Mouse (Mus musculus) myocyte (in vitro differentiated cells): Measurements from ENCODE around the gene Klk15. TPM values are rescaled to one million over a fixed set of nuclear protein-coding genes. Genes with fewer than 3 reads are reported as not detected.
"Not testable (repeated sequence)": the region's sequence is repeated elsewhere in the genome, so short reads cannot be mapped to it uniquely, and the experiment has no call there.

Experiments
- H3K27me3 ChIP-seq: one replicate; pipeline ENCODE4 v1.6.1; 2011; ENCODE audit not compliant: control insufficient read depth, insufficient read depth, insufficient read length
- H3K36me3 ChIP-seq: one replicate; pipeline ENCODE4 v1.6.1; 2011; ENCODE audit not compliant: control insufficient read depth, insufficient read depth
- H3K4me2 ChIP-seq: one replicate; pipeline ENCODE4 v1.6.1; 2011; ENCODE audit warnings: low read depth, control low read depth
- H3K4me3 ChIP-seq: one replicate; pipeline ENCODE4 v1.5.1; 2011; ENCODE audit warnings: mild to moderate bottlenecking, control low read depth, moderate library complexity
- H3K79me2 ChIP-seq: one replicate; pipeline ENCODE4 v1.6.1; 2011; ENCODE audit not compliant: control insufficient read depth, insufficient read depth
- H3ac ChIP-seq: one replicate; pipeline ENCODE4 v1.6.1; 2011; ENCODE audit not compliant: control insufficient read depth, insufficient read length
- CEBPB ChIP-seq: IDR thresholded peaks from 2 replicates; pipeline ENCODE4 v1.6.1; 2011; ENCODE audit warnings: mild to moderate bottlenecking, moderate library complexity; ENCODE audit not compliant: poor library complexity, insufficient read depth, severe bottlenecking
- E2F4 ChIP-seq: IDR thresholded peaks from one replicate; pipeline ENCODE4 v1.6.1; 2011; ENCODE audit warnings: mild to moderate bottlenecking, control low read depth, moderate library complexity; ENCODE audit not compliant: insufficient read depth
- MAX ChIP-seq: IDR thresholded peaks from one replicate; pipeline ENCODE4 v1.6.1; 2011; ENCODE audit warnings: low read depth, mild to moderate bottlenecking, control low read depth
- MYOD1 ChIP-seq, 3 experiments: IDR thresholded peaks; one replicate each; pipeline ENCODE4 v1.6.1; 2011; ENCODE audit warnings: control low read depth in 2 of 3, low read depth in 2 of 3, mild to moderate bottlenecking in 2 of 3, moderate library complexity in 1 of 3; ENCODE audit not compliant: insufficient read length in 2 of 3, control insufficient read depth in 1 of 3
- MYOG ChIP-seq, 3 experiments: IDR thresholded peaks; one replicate each; pipeline ENCODE4 v1.6.1; 2011; ENCODE audit warnings: control low read depth in 2 of 3, low read depth in 2 of 3, mild to moderate bottlenecking in 2 of 3; ENCODE audit not compliant: insufficient read length in 2 of 3, control insufficient read depth in 1 of 3, insufficient read depth in 1 of 3
- POLR2A ChIP-seq: IDR thresholded peaks from one replicate; pipeline ENCODE4 v1.6.1; 2011; ENCODE audit warnings: low read depth, mild to moderate bottlenecking, control low read depth, moderate library complexity; ENCODE audit not compliant: insufficient read length
- POLR2AphosphoS2 ChIP-seq: IDR thresholded peaks from one replicate; pipeline ENCODE4 v1.6.1; 2011; ENCODE audit warnings: low read depth, control low read depth; ENCODE audit not compliant: insufficient read length
- REST ChIP-seq: IDR thresholded peaks from one replicate; pipeline ENCODE4 v1.6.1; 2011; ENCODE audit warnings: mild to moderate bottlenecking, control low read depth, moderate library complexity; ENCODE audit not compliant: insufficient read depth, insufficient read length
- SRF ChIP-seq: IDR thresholded peaks from one replicate; pipeline ENCODE4 v1.6.1; 2011; ENCODE audit warnings: low read depth; ENCODE audit not compliant: control insufficient read depth, insufficient read length
- TCF12 ChIP-seq: IDR thresholded peaks from one replicate; pipeline ENCODE4 v1.6.1; 2011; ENCODE audit warnings: mild to moderate bottlenecking, control low read depth; ENCODE audit not compliant: poor library complexity, insufficient read depth, severe bottlenecking
- TCF3 ChIP-seq: IDR thresholded peaks from one replicate; pipeline ENCODE4 v1.6.1; 2011; ENCODE audit warnings: low read depth, control low read depth; ENCODE audit not compliant: insufficient read length
- USF1 ChIP-seq: IDR thresholded peaks from one replicate; pipeline ENCODE4 v1.6.1; 2011; ENCODE audit warnings: low read depth, mild to moderate bottlenecking, control low read depth, moderate library complexity
- polyA plus RNA-seq: library from polyadenylated mRNA; unstranded; fragments of >200 nt; fragmentation: generic; extraction: Trizol; gene quantifications from one replicate; pipeline ENCODE4 v1.2.1, GENCODE M21; 2012; ENCODE audit warnings: missing spikeins

Klk15 gene
- polyA plus RNA-seq, 1 experiment = not detected

DNA sequence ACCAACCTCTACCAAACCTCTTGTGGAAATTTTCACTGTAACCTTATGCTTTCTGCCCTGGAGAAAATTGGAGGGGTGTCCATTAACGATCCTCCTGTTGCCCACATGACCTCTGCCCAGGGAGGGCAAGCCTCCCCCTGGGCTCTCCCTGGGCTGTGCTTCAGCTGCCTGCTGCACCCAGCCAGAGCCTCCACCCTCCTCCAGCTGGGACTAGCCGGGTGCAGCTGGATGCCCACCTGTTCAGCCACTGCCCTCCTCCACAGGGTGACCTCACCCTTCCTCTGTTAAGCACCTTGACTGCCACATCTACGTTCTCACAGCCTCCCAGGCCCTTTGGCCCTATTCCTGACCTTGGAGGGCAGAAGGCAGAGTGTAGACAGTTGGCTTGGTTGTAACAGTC is 1.2 kb downstream of the Klk15 start:
- Histone ChIP-seq H3K36me3 (no peaks in the 10 kb centered on the region), H3K4me3 (no peak overlapping the region), H3ac (no peak overlapping the region), H3K79me2 (no peaks in the 10 kb centered on the region), H3K27me3 (no peaks in the 10 kb centered on the region), H3K4me2 (no peak overlapping the region)
- TF ChIP-seq MYOG (IDR thresholded peaks at IDR 0.05; ENCODE audit: control insufficient read depth in 1 of 3, insufficient read depth in 1 of 3, insufficient read length in 2 of 3, low read depth in 2 of 3) (peak in 1 of 3 experiments; percentile 49), POLR2AphosphoS2 (no peak), MYOD1 (IDR thresholded peaks at IDR 0.05; ENCODE audit: control insufficient read depth in 1 of 3, insufficient read length in 2 of 3, low read depth in 2 of 3) (peak in 1 of 3 experiments; percentile 67), TCF3 (peak; percentile 3)

DNA sequence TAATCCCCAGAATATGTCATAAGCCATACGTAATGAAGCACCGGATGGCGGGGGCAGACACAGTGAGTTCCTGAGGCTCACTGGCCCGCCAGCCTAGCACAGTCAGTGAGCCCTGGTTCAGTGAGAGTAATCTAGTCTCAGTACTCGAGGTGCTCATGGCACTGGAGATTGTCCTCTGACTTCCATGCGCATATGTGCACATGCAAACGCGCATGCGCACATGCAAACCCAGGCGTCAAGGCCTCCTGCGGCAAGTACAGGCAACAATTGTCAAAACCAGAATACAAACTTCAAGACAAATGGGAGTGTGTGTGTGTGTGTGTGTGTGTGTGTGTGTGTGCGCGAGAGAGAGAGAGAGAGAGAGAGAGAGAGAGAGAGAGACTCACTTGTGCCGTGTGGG is 3.0 kb downstream of the Klk15 start:
- TF ChIP-seq CEBPB (no peak), TCF3 (no peak), POLR2AphosphoS2 (no peak), MYOG (IDR thresholded peaks at IDR 0.05; ENCODE audit: control insufficient read depth in 1 of 3, insufficient read depth in 1 of 3, insufficient read length in 2 of 3, low read depth in 2 of 3) (no peak), USF1 (no peak), REST (no peak), MYOD1 (IDR thresholded peaks at IDR 0.05; ENCODE audit: control insufficient read depth in 1 of 3, insufficient read length in 2 of 3, low read depth in 2 of 3) (no peak), E2F4 (no peak), TCF12 (no peak), SRF (no peak), MAX (no peak)
- H3K79me2 ChIP-seq = no peaks in the 10 kb centered on the region
- H3K27me3 ChIP-seq = no peaks in the 10 kb centered on the region
- H3ac ChIP-seq = no peak overlapping the region
- no peaks in the 10 kb centered on the region for H3K36me3 ChIP-seq
- H3K4me3 ChIP-seq = no peak overlapping the region
- H3K4me2 ChIP-seq = no peak overlapping the region

DNA sequence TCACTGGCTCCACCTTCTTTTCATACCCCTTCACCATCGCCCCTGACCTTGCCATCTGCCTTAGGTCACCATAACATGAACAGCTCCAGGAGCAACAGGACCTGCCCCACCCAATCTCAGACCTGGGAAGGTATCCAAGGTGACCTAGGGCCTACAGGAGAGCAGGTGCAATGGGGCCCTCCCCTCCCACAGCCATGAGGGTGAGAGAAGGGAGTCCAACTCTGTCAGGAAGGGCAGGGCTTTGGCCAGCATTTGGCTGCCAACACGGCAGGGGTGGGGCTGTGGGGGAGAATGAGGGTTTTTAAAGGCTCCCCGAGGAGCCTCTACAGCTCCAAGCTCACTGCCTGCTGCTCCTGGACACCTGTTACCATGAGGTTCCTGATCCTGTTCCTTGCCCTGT is 8.8 kb downstream of the Klk15 start:
- H3K79me2 ChIP-seq, H3K27me3 ChIP-seq, H3ac ChIP-seq: not testable (repeated sequence)

DNA sequence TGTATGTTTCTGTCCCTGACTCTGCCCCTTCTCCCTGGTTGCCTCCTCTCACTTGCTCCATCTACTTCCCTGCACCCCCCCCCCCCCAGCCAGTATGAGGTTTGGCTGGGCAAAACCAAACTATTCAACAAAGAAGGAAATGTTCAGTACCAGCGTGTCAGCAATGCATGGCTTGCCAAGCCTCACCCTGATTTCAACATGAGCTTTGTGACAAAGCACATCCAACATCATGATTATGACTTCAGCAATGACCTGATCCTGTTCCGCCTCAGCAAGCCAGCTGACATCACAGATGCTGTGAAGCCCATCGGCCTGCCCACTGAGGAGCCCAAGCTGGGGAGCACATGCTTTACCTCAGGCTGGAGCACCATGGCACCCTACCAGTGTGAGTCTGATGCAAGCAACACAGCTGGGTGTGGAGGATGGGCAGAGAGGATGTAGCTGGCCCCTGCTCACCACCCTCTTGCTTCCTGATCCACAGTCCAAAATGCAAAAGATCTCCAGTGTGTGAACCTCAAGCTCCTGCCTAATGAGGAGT is 11.3 kb downstream of the Klk15 start:
- TF ChIP-seq REST (no peak), POLR2A (no peak), CEBPB (no peak), POLR2AphosphoS2 (no peak), SRF (no peak), E2F4 (no peak), USF1 (no peak), MAX (no peak), MYOD1 (IDR thresholded peaks at IDR 0.05; ENCODE audit: control insufficient read depth in 1 of 3, insufficient read length in 2 of 3, low read depth in 2 of 3) (no peak), MYOG (IDR thresholded peaks at IDR 0.05; ENCODE audit: control insufficient read depth in 1 of 3, insufficient read depth in 1 of 3, insufficient read length in 2 of 3, low read depth in 2 of 3) (no peak), TCF12 (no peak), TCF3 (no peak)
- Histone ChIP-seq H3K4me2 (no peak overlapping the region), H3K79me2 (no peaks in the 10 kb centered on the region), H3K36me3 (no peaks in the 10 kb centered on the region), H3K4me3 (no peak overlapping the region), H3K27me3 (no peaks in the 10 kb centered on the region), H3ac (no peak overlapping the region)

More for the DNA sequence above, 8.8 kb downstream of the Klk15 start:
- H3K4me2 ChIP-seq, H3K4me3 ChIP-seq, H3K36me3 ChIP-seq: not testable (repeated sequence)

DNA sequence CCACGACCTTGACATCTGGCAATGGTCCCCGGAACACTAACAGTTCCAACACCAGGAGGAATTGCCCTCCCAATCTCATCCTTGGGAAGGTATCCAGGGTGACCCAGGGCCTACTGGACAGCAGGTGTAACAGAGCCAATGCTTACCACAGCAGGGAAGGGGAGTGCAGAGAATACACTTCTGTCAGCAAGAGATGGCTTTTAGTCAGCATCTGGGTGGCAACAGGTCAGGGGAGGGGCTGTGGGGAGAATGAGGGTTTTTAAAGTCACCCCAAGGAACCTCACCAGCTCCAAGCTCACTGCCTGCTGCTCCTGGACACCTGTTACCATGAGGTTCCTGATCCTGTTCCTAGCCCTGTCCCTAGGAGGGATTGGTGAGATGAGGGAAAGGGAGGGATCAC is 16.8 kb downstream of the Klk15 start, which contains the start of gene Klk1b8:
Gene Klk1b8, plus strand, starts transcription at position 301 of the 400 bp plus-strand sequence.
- H3K4me3 ChIP-seq = no peak within 1 kb of the TSS
- no peak within 1 kb of the TSS for H3ac ChIP-seq
- no peaks in the 10 kb centered on the region for H3K27me3 ChIP-seq
- H3K36me3 ChIP-seq = no peaks in the 10 kb centered on the region
- no peak within 1 kb of the TSS for H3K4me2 ChIP-seq
- H3K79me2 ChIP-seq = no peaks in the 10 kb centered on the region
- TF ChIP-seq MYOD1 (IDR thresholded peaks at IDR 0.05; ENCODE audit: control insufficient read depth in 1 of 3, insufficient read length in 2 of 3, low read depth in 2 of 3) = no peak
- no peak for TF ChIP-seq POLR2A
- TF ChIP-seq TCF12 = no peak
- no peak for TF ChIP-seq USF1
- no peak for TF ChIP-seq MYOG (IDR thresholded peaks at IDR 0.05; ENCODE audit: control insufficient read depth in 1 of 3, insufficient read depth in 1 of 3, insufficient read length in 2 of 3, low read depth in 2 of 3)
- no peak for TF ChIP-seq SRF
- no peak for TF ChIP-seq TCF3
- no peak for TF ChIP-seq POLR2AphosphoS2
- no peak for TF ChIP-seq CEBPB
- no peak for TF ChIP-seq E2F4
- TF ChIP-seq MAX = no peak
- TF ChIP-seq REST = no peak
